Mouse (Mus musculus) testis, adult 2 months (tissue): Measurements from ENCODE around the gene 1700029F12Rik.
"Not testable (repeated sequence)": the region's sequence is repeated elsewhere in the genome, so short reads cannot be mapped to it uniquely, and the experiment has no call there.

Experiments used
- CTCF ChIP-seq: fragments of 200-500 bp; IDR thresholded peaks from 2 replicates; pipeline ENCODE4 v1.5.1; 2012; ENCODE audit warnings: low read depth, mild to moderate bottlenecking, inconsistent platforms, low read length, moderate library complexity; ENCODE audit not compliant: control insufficient read depth, insufficient read depth, insufficient replicate concordance
- POLR2A ChIP-seq: fragments of 200-500 bp; IDR thresholded peaks from 2 replicates; pipeline ENCODE4 v1.6.1; 2012; ENCODE audit warnings: low read depth, mild to moderate bottlenecking, inconsistent platforms, low read length, moderate library complexity; ENCODE audit not compliant: control insufficient read depth

GRCm38 (mm10) chr13:97064844-97065621, 30.9 kb upstream of the 1700029F12Rik start:
- TF ChIP-seq CTCF, POLR2A: not testable (repeated sequence)
